Mouse (Mus musculus): ENCODE results near the gene Sncb. TPM values are rescaled to one million over a fixed set of nuclear protein-coding genes. Genes with fewer than 3 reads are reported as not detected.

Gene Sncb
- polyA plus RNA-seq, 1 experiment from 2014 or later: not detected

DNA sequence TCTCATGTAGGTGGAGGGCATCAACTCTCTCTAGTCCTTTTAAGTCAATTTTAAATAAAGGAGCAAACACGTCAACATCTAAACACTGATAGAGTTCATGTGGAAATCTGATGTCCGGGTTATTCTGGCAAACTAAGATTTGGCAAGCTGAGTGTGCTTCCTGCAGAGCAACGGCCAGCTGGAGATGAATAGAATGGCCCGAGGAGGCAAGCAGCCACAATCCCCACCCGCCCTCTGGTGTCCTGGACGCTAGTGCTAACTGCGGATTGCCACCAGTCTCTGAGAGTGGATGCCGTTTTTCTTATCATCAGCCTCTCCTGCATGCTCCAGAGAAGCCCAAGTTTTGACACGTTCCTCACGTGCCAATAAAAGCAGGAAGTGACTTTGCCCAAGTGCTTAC, 19.5 kb downstream of the Sncb start:
- no peaks in the 10 kb centered on the region for H3K36me3 ChIP-seq (ENCODE audit: insufficient read depth, low read length)
- no peak overlapping the region for H3K4me3 ChIP-seq (replicated peaks; ENCODE audit: low read depth, low read length)
- H3K9ac ChIP-seq (ENCODE audit: low read depth, low read length): no peak overlapping the region
- no peak overlapping the region for H3K4me2 ChIP-seq (ENCODE audit: low read length)
- TF ChIP-seq CTCF (IDR thresholded peaks at IDR 0.05; ENCODE audit: low read depth): no peak
- H3K27me3 ChIP-seq (ENCODE audit: insufficient read depth, low read length): peaks cover 8% of the 10 kb centered on the region
- peaks cover 6% of the 10 kb centered on the region; the same call in 1 of the 2 replicates for H3K4me1 ChIP-seq (replicated peaks; ENCODE audit: insufficient read depth, low read length)
- ATAC-seq (replicated peaks; ENCODE audit: low FRiP score, low read depth) (no peak), DNase-seq (ENCODE audit: low spot score) (no peak)
- no peak overlapping the region for H3K27ac ChIP-seq
- H3K9me3 ChIP-seq (replicated peaks; ENCODE audit: low read length): no peaks in the 10 kb centered on the region
- WGBS: 49% methylated on average over 10 of the region's 10 CpGs

DNA sequence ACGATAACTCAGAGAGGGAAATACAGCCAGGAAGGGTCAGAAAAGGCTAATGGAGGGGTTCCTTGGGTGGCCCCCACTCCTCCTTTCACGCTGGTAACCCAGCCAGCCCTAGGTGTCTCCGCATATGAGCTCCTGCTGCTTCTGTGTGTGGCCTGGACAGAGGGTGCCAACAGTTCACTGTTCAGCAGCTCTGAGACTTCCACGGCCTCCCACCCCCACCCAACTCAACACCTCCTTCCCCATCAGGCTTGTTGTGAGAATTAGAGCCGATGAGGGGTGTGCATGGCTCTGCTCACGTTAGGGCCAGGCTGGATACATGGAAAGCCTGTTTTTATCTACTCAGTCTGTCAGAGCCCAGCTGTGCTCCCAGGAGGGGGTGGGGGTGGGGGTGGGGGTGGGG, 20.3 kb downstream of the Sncb start:
- Histone ChIP-seq H3K4me3 (replicated peaks; ENCODE audit: low read depth, low read length) (no peak overlapping the region), H3K9me3 (replicated peaks; ENCODE audit: low read length) (no peaks in the 10 kb centered on the region), H3K27me3 (ENCODE audit: insufficient read depth, low read length) (peaks cover 8% of the 10 kb centered on the region), H3K36me3 (ENCODE audit: insufficient read depth, low read length) (no peaks in the 10 kb centered on the region), H3K27ac (no peak overlapping the region), H3K4me1 (replicated peaks; ENCODE audit: insufficient read depth, low read length) (peaks cover 6% of the 10 kb centered on the region; the same call in 1 of the 2 replicates), H3K4me2 (ENCODE audit: low read length) (no peak overlapping the region), H3K9ac (ENCODE audit: low read depth, low read length) (no peak overlapping the region)
- no peak for DNase-seq (ENCODE audit: low spot score)
- 43% methylated on average over 6 of the region's 6 CpGs for WGBS
- ATAC-seq (replicated peaks; ENCODE audit: low FRiP score, low read depth): no peak
- TF ChIP-seq CTCF (IDR thresholded peaks at IDR 0.05; ENCODE audit: low read depth): no peak

DNA sequence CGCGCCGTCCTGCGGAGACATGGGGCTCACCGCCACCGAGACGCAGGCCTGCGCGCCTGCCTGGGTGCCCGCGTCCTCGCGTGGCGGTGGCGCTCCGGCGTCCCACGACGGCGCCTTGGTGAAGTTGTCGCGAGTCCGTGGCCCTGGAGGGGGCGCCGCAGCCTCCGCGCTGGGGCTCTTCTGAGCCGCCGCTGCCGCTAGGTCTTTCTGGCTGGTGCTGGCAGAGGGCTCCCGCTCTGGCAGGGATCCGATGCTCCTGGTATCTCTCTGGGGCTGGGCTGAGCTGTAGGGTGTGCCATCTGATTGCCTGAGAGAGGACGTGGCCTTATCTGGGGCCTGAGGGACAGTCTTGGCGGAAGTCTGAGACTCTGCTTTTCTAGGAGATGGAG, 28.2 kb downstream of the Sncb start:
- Histone ChIP-seq H3K4me1 (replicated peaks; ENCODE audit: insufficient read depth, low read length) (0 out of 2 replicates have a peak, but pooled peaks cover 4% of the 10 kb centered on the region), H3K9me3 (replicated peaks; ENCODE audit: low read length) (no peaks in the 10 kb centered on the region), H3K4me3 (replicated peaks; ENCODE audit: low read depth, low read length) (peak overlapping the region; percentile 34), H3K27ac (no peak overlapping the region), H3K27me3 (ENCODE audit: insufficient read depth, low read length) (peaks cover 27% of the 10 kb centered on the region), H3K9ac (ENCODE audit: low read depth, low read length) (no peak overlapping the region), H3K36me3 (ENCODE audit: insufficient read depth, low read length) (no peaks in the 10 kb centered on the region), H3K4me2 (ENCODE audit: low read length) (peak overlapping the region; percentile 64)
- ATAC-seq (replicated peaks; ENCODE audit: low FRiP score, low read depth) (no peak), DNase-seq (ENCODE audit: low spot score) (no peak)
- TF ChIP-seq CTCF (IDR thresholded peaks at IDR 0.05; ENCODE audit: low read depth): no peak
- 4% methylated on average over 25 of the region's 34 CpGs for WGBS

DNA sequence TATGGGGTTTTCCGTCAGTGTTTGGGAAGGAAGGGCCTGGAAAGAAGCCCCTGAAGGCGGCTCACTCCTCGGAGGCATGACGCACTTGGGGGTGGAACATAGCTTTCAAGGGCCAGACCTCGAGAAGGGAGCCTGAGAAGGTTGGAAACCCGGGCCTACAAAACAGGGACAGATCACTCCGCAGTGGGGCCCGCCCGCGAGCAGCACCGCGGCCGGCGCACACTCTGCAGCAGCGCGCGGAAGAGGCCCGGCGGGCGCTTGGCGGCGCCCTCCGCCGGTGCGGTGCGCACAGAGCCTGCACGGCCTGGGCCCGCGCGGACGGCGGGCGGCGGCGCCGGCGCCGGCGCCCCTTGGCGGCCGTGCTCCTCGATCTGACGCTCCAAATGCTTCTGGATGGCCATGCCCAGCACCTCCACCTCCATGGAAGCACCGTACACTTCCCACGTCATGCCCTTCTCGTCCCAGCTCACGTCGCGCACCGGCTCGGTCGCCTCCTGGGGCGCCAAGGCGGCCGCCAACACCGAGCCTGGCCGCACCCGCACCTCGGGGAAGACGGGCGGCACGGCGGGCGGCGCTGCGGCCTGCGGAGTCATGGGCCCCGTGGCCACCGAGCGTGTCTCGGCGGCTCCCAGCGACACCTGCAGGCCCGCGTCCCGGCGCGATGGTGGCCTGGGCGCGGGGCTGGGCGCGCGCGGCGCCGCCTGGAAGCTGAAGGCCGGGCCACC, 28.7 kb downstream of the Sncb start:
- H3K27ac ChIP-seq: no peak overlapping the region
- ATAC-seq (replicated peaks; ENCODE audit: low FRiP score, low read depth) (no peak; the same call in 1 of the 2 replicates), DNase-seq (ENCODE audit: low spot score) (peak; percentile 53)
- no peak for TF ChIP-seq CTCF (IDR thresholded peaks at IDR 0.05; ENCODE audit: low read depth)
- no peaks in the 10 kb centered on the region for H3K36me3 ChIP-seq (ENCODE audit: insufficient read depth, low read length)
- H3K4me3 ChIP-seq (replicated peaks; ENCODE audit: low read depth, low read length): peak overlapping the region; percentile 34
- H3K4me2 ChIP-seq (ENCODE audit: low read length): peak overlapping the region; percentile 64
- H3K9ac ChIP-seq (ENCODE audit: low read depth, low read length): no peak overlapping the region
- H3K4me1 ChIP-seq (replicated peaks; ENCODE audit: insufficient read depth, low read length): 0 out of 2 replicates have a peak, but pooled peaks cover 4% of the 10 kb centered on the region
- 1% methylated on average over 76 of the region's 87 CpGs for WGBS
- peaks cover 27% of the 10 kb centered on the region for H3K27me3 ChIP-seq (ENCODE audit: insufficient read depth, low read length)
- no peaks in the 10 kb centered on the region for H3K9me3 ChIP-seq (replicated peaks; ENCODE audit: low read length)

DNA sequence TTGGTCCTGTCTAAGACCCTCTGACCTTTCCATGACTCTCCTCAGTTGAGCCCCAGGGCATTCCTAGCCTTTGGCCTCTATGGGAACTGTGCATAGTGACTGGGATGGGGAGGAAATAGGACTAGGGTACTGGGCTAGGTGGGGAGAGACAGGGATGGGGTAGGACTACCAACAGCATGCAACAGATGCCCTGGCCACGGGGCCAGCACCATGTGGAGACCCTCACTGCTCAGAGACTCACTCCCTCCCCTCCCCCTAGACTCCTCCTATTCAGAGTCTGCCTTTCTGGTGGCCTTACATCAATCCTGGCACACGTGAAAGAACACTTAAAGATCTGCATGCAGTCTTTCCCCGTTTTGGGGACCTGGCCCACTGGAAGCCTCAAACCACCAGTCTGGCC, 29.5 kb downstream of the Sncb start:
- peaks cover 27% of the 10 kb centered on the region for H3K27me3 ChIP-seq (ENCODE audit: insufficient read depth, low read length)
- H3K36me3 ChIP-seq (ENCODE audit: insufficient read depth, low read length): no peaks in the 10 kb centered on the region
- peak overlapping the region; percentile 34; the same call in 1 of the 2 replicates for H3K4me3 ChIP-seq (replicated peaks; ENCODE audit: low read depth, low read length)
- no peak for TF ChIP-seq CTCF (IDR thresholded peaks at IDR 0.05; ENCODE audit: low read depth)
- ATAC-seq (replicated peaks; ENCODE audit: low FRiP score, low read depth) (no peak), DNase-seq (ENCODE audit: low spot score) (no peak)
- H3K4me1 ChIP-seq (replicated peaks; ENCODE audit: insufficient read depth, low read length): 0 out of 2 replicates have a peak, but pooled peaks cover 4% of the 10 kb centered on the region
- peak overlapping the region; percentile 64; the same call in 1 of the 2 replicates for H3K4me2 ChIP-seq (ENCODE audit: low read length)
- WGBS: 27% methylated on average over 3 of the region's 3 CpGs
- no peak overlapping the region for H3K9ac ChIP-seq (ENCODE audit: low read depth, low read length)
- H3K27ac ChIP-seq: no peak overlapping the region
- no peaks in the 10 kb centered on the region for H3K9me3 ChIP-seq (replicated peaks; ENCODE audit: low read length)

DNA sequence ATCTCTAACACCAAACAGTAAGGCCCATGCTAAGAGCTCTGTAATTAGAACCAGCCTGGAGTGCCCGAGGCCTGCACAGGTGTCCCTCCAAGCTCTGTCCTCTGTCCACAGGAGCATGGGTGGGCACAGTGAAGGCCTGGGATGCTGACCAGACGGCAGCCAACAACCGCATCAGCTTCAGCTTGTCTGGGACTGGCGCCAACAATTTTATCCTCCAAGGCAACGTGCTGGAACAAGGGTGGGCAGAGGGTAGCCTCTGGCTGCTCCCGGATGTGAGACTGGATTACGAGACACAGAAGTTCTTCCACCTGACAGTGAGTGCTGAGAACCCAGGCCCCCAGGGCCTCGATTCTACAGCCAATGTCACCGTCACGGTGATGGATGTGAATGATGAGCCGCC, 40.3 kb downstream of the Sncb start:
- no peak overlapping the region for H3K27ac ChIP-seq
- no peaks in the 10 kb centered on the region for H3K9me3 ChIP-seq (replicated peaks; ENCODE audit: low read length)
- no peak overlapping the region for H3K4me3 ChIP-seq (replicated peaks; ENCODE audit: low read depth, low read length)
- no peaks in the 10 kb centered on the region for H3K27me3 ChIP-seq (ENCODE audit: insufficient read depth, low read length)
- TF ChIP-seq CTCF (IDR thresholded peaks at IDR 0.05; ENCODE audit: low read depth): no peak
- no peak overlapping the region for H3K4me2 ChIP-seq (ENCODE audit: low read length)
- no peaks in the 10 kb centered on the region for H3K4me1 ChIP-seq (replicated peaks; ENCODE audit: insufficient read depth, low read length)
- no peak for ATAC-seq (replicated peaks; ENCODE audit: low FRiP score, low read depth)
- DNase-seq (ENCODE audit: low spot score): no peak
- no peak overlapping the region for H3K9ac ChIP-seq (ENCODE audit: low read depth, low read length)
- 59% methylated on average over 11 of the region's 11 CpGs for WGBS
- H3K36me3 ChIP-seq (ENCODE audit: insufficient read depth, low read length): no peaks in the 10 kb centered on the region

Measured in kidney, postnatal 0 days (tissue).